Mouse (Mus musculus) left cerebral cortex, adult 9 months (tissue): ENCODE data around the gene Lgals4.
A peak's percentile ranks its signal among the peaks of the same experiment; 100 is the strongest.

ENCODE experiments used
- DNase-seq, 2 experiments: peaks; one replicate each; pipeline ENCODE4 v3.0.0; 2022; ENCODE audit warnings: low spot score in 2 of 2

Lgals4 gene

GRCm38 (mm10) chr7:28822556-28822955, 11.1 kb upstream of the Lgals4 start:
- DNase-seq, result no peak

GRCm38 (mm10) chr7:28822993-28823903, 10.4 kb upstream of the Lgals4 start:
- DNase-seq, result no peak

- no peak for DNase-seq
These were observed 9.7 kb upstream of the Lgals4 start for GRCm38 (mm10) chr7:28823932-28824331.

- peak; percentile 76 to 90 for DNase-seq
These were observed 8.5 kb upstream of the Lgals4 start, which contains the start of gene Ech1 for GRCm38 (mm10) chr7:28824941-28825685. TSS of gene Ech1 (plus strand) at chr7:28825217.

- no peak for DNase-seq
These were observed 7.8 kb upstream of the Lgals4 start for GRCm38 (mm10) chr7:28825686-28826401.

- no peak for DNase-seq
These were observed 7.3 kb upstream of the Lgals4 start for GRCm38 (mm10) chr7:28826402-28826772.

GRCm38 (mm10) chr7:28827338-28827737, 6.3 kb upstream of the Lgals4 start:
- peak in 1 of 2 experiments; percentile 73 for DNase-seq

GRCm38 (mm10) chr7:28829821-28830220, 3.8 kb upstream of the Lgals4 start:
- no peak for DNase-seq

GRCm38 (mm10) chr7:28830981-28831380, 2.7 kb upstream of the Lgals4 start:
- DNase-seq, result no peak

- DNase-seq, result no peak
These were observed 2.1 kb upstream of the Lgals4 start for GRCm38 (mm10) chr7:28831411-28832125.

- no peak for DNase-seq
These were observed 1.5 kb upstream of the Lgals4 start for GRCm38 (mm10) chr7:28832137-28832536.

- no peak for DNase-seq
These were observed 3.3 kb downstream of the Lgals4 start for GRCm38 (mm10) chr7:28836936-28837335.

- no peak for DNase-seq
These were observed 4.7 kb downstream of the Lgals4 start for GRCm38 (mm10) chr7:28838331-28838730.

- DNase-seq, result no peak
These were observed 13.6 kb downstream of the Lgals4 start for GRCm38 (mm10) chr7:28847273-28847672.

GRCm38 (mm10) chr7:28849700-28850236, 16.1 kb downstream of the Lgals4 start:
- DNase-seq, result no peak

- no peak for DNase-seq
These were observed 17.0 kb downstream of the Lgals4 start for GRCm38 (mm10) chr7:28850642-28851041.

GRCm38 (mm10) chr7:28859953-28860352, 26.3 kb downstream of the Lgals4 start:
- DNase-seq, result no peak

- no peak for DNase-seq
These were observed 27.2 kb downstream of the Lgals4 start for GRCm38 (mm10) chr7:28860898-28861297.

GRCm38 (mm10) chr7:28862817-28863499, 29.3 kb downstream of the Lgals4 start:
- DNase-seq, result peak; percentile 65 to 71

GRCm38 (mm10) chr7:28863540-28863939, 29.9 kb downstream of the Lgals4 start, which contains the start of gene Lgals7:
TSS of gene Lgals7 (plus strand) at chr7:28863853.
- DNase-seq, result no peak
